In genomic region chr3:57470981-57471601, GRCm38 (mm10) we compare ENCODE assay signal across 8 mouse cellular contexts. TPM values are rescaled to one million over a fixed set of nuclear protein-coding genes. Genes with fewer than 3 reads are reported as not detected.
DNase-seq lines count a peak whose midpoint lies in the region; ATAC-seq and TF ChIP-seq lines count a peak whose summit lies in the region.

No protein-coding gene starts in this region.

- TF ChIP-seq POLR2A in lung, adult 2 months (IDR thresholded peaks at IDR 0.05; ENCODE audit: borderline replicate concordance, extremely low read depth, low read depth, low read length) = no peak

- H3K36me3 ChIP-seq in embryonic facial prominence, embryonic 10.5 days (replicated peaks) = 0 out of 2 replicates have a peak, but pooled peaks cover under 1% of the 10 kb centered on the region
- H3K36me3 ChIP-seq in heart, embryonic 13.5 days = peaks cover 7% of the 10 kb centered on the region
- peaks cover 3% of the 10 kb centered on the region; the same call in 1 of the 2 replicates for H3K36me3 ChIP-seq in kidney, embryonic 16.5 days (ENCODE audit: insufficient read depth, low read length)

- H3K4me1 ChIP-seq in embryonic facial prominence, embryonic 10.5 days = peaks cover 41% of the 10 kb centered on the region
- H3K4me1 ChIP-seq in heart, embryonic 13.5 days = peaks cover 37% of the 10 kb centered on the region
- peaks cover 28% of the 10 kb centered on the region for H3K4me1 ChIP-seq in kidney, embryonic 16.5 days (ENCODE audit: insufficient read depth, low read length)
- H3K4me1 ChIP-seq in lung, adult 2 months (ENCODE audit: control insufficient read depth, insufficient read depth, low read length) = peaks cover 24% of the 10 kb centered on the region

- no peaks in the 10 kb centered on the region for H3K27me3 ChIP-seq in embryonic facial prominence, embryonic 10.5 days (replicated peaks; ENCODE audit: low read depth, poor library complexity, severe bottlenecking)
- H3K27me3 ChIP-seq in heart, embryonic 13.5 days (replicated peaks) = no peaks in the 10 kb centered on the region
- no peaks in the 10 kb centered on the region for H3K27me3 ChIP-seq in kidney, embryonic 16.5 days (ENCODE audit: insufficient read depth, low read length)

- peak overlapping the region; percentile 77 for H3K9ac ChIP-seq in heart, embryonic 13.5 days
- H3K9ac ChIP-seq in kidney, embryonic 16.5 days (replicated peaks; ENCODE audit: low read length) = peak overlapping the region; percentile 43

- H3K4me3 ChIP-seq in embryonic facial prominence, embryonic 10.5 days = peak overlapping the region; percentile 40
- H3K4me3 ChIP-seq in heart, embryonic 13.5 days = peak overlapping the region; percentile 38
- peak overlapping the region; percentile 26 for H3K4me3 ChIP-seq in kidney, embryonic 16.5 days (ENCODE audit: low read length)
- no peak overlapping the region for H3K4me3 ChIP-seq in lung, adult 2 months (replicated peaks; ENCODE audit: extremely low read depth, low read depth, low read length)

- no peak for TF ChIP-seq CTCF in lung, adult 2 months (IDR thresholded peaks at IDR 0.05; ENCODE audit: insufficient read depth, low read length)

- no peaks in the 10 kb centered on the region for H3K9me3 ChIP-seq in embryonic facial prominence, embryonic 10.5 days
- H3K9me3 ChIP-seq in heart, embryonic 13.5 days = no peaks in the 10 kb centered on the region
- H3K9me3 ChIP-seq in kidney, embryonic 16.5 days (ENCODE audit: low read length) = no peaks in the 10 kb centered on the region

- H3K4me2 ChIP-seq in heart, embryonic 13.5 days = peak overlapping the region; percentile 66
- peak overlapping the region; percentile 48 for H3K4me2 ChIP-seq in kidney, embryonic 16.5 days (replicated peaks; ENCODE audit: low read depth, low read length)

- DNase-seq in layer of hippocampus, adult 11-12 months (ENCODE audit: low spot score) = peak; percentile 16
- DNase-seq in layer of hippocampus, adult 9-10 months (ENCODE audit: low spot score) = no peak
- DNase-seq in embryonic facial prominence, embryonic 10.5 days (ENCODE audit: low spot score) = peak; percentile 71
- DNase-seq in lung, adult 2 months = peak; percentile 41
- peak; percentile 49 for DNase-seq in ovary, postnatal 36 days (ENCODE audit: low spot score)
- no peak for DNase-seq in natural killer cell, adult 2 months (ENCODE audit: low spot score in 2 of 2)

- no peak; the same call in 1 of the 2 replicates for ATAC-seq in heart, embryonic 13.5 days (ENCODE audit: extremely low read depth, insufficient number of reproducible peaks, low FRiP score, low TSS enrichment)
- peak; percentile 52; the same call in 1 of the 2 replicates for ATAC-seq in kidney, embryonic 16.5 days (ENCODE audit: low FRiP score, low TSS enrichment)

- WGBS in embryonic facial prominence, embryonic 10.5 days = 4% methylated on average over 15 of the region's 15 CpGs
- 10% methylated on average over 15 of the region's 15 CpGs for WGBS in heart, embryonic 13.5 days
- WGBS in kidney, embryonic 16.5 days = 8% methylated on average over 15 of the region's 15 CpGs
- 10% methylated on average over 15 of the region's 15 CpGs for WGBS in lung, adult 2 months

- peak overlapping the region; percentile 82 for H3K27ac ChIP-seq in embryonic facial prominence, embryonic 10.5 days (replicated peaks)
- peak overlapping the region; percentile 88 for H3K27ac ChIP-seq in heart, embryonic 13.5 days (replicated peaks)
- peak overlapping the region; percentile 83 for H3K27ac ChIP-seq in kidney, embryonic 16.5 days (ENCODE audit: low read length)

RNA-seq across cellular contexts. Expression of gene Tm4sf4, which starts 46.0 kb away (rescaled TPM):
- polyA plus RNA-seq in embryonic facial prominence, embryonic 10.5 days (2016; fragmentation: Nextera tagmentation; extraction: Ambion mirVana) = not detected in 2 replicates
- 0.70 and 1.4 TPM in 2 replicates for polyA plus RNA-seq in heart, embryonic 13.5 days (2015; fragmentation: Nextera tagmentation; extraction: Ambion mirVana)
- polyA plus RNA-seq in kidney, embryonic 16.5 days (2015; fragmentation: Nextera tagmentation; extraction: Ambion mirVana) = 1.4 TPM in 2 replicates
- polyA plus RNA-seq in lung, adult 2 months (2012; rRNA removed) = 0.07 TPM in 1 of 2 replicates, not detected in the other

Comparison
In these comparisons a context has a peak if more than half of its experiments do, and no peak if none do; other contexts are left out.
1. DNase-seq: peak in layer of hippocampus, adult 11-12 months (single experiment), embryonic facial prominence, embryonic 10.5 days (single experiment), lung, adult 2 months (single experiment) and ovary, postnatal 36 days (single experiment); none in layer of hippocampus, adult 9-10 months (single experiment) and natural killer cell, adult 2 months (0 of 2).
2. Peak in every context shown above with its lines, with median percentiles within 50 percentile points of each other: H3K27ac ChIP-seq.